ENCODE assay signal across 19 mouse cellular contexts in genomic region chr10:5877106-5877505, GRCm38 (mm10). TPM values are rescaled to one million over a fixed set of nuclear protein-coding genes. Genes with fewer than 3 reads are reported as not detected.
DNase-seq lines count a peak whose midpoint lies in the region.
"Had no signal": no experiment of that assay in that cellular context is flagged by ENCODE, and none has a peak within 500 bp of the region (broad histone marks: within the 10 kb centered on the region; RNA-seq: fewer than 3 reads in every experiment).

No protein-coding gene starts in this region.

- peak; percentile 12 to 54 for DNase-seq in frontal cortex, adult 2 months (ENCODE audit: extremely low spot score in 1 of 2, low spot score in 1 of 2)
- DNase-seq in frontal cortex, postnatal 14 days (ENCODE audit: low spot score in 2 of 2), result no peak
- peak; percentile 8 for DNase-seq in left cerebral cortex, postnatal 36 days (ENCODE audit: low spot score in 2 of 2)
- DNase-seq in left cerebral cortex, postnatal 4 days, result no peak
- DNase-seq in NIH3T3 (ENCODE audit: low read depth), result peak; percentile 51
- DNase-seq in telencephalon, adult 2 months (ENCODE audit: low read depth, low spot score), result peak; percentile 29
- DNase-seq in urinary bladder, postnatal 4 days (ENCODE audit: low spot score in 2 of 2), result no peak
- DNase-seq: adrenal gland, postnatal 25 days; cerebellum, adult 11-12 months; embryo, embryonic 11 days; heart, postnatal 36 days; kidney, adult 9 months; kidney, postnatal 14 days; lung, embryonic 14.5 days; retina, postnatal 1 day had no signal

- intact Hi-C loops in left cerebral cortex, postnatal 36 days (cut with DNase I), result no loop called here
- intact Hi-C loops in left cerebral cortex, postnatal 4 days (cut with DNase I), result no loop called here

RNA-seq across cellular contexts. Expression of gene Rgs17, which starts 45.1 kb away (rescaled TPM):
- polyA plus RNA-seq in frontal cortex, adult 2 months (2012; rRNA removed), result 20.8 and 21.4 TPM in 2 replicates
- total RNA-seq in left cerebral cortex, postnatal 36 days (2021), result 10 to 100 TPM; 60.3 to 69.2 TPM
- 10 to 100 TPM; 47.0 to 53.1 TPM for total RNA-seq in left cerebral cortex, postnatal 4 days (2021)
- total RNA-seq: gastrocnemius, adult 8-10 months; megakaryocyte, adult 5-6 weeks; MEL had no signal
- polyA plus RNA-seq: erythroblast, embryonic 14.5 days had no signal

RNA-seq across cellular contexts. Expression of gene Mtrf1l, which starts 53.4 kb away (rescaled TPM):
- 6.5 and 8.1 TPM in 2 replicates for polyA plus RNA-seq in frontal cortex, adult 2 months (2012; rRNA removed)
- 10 to 100 TPM in 1 of 2 experiments, 1 to 10 TPM in 1; 5.4 to 10.6 TPM for total RNA-seq in left cerebral cortex, postnatal 36 days (2021)
- 10 to 100 TPM; 10.7 to 11.4 TPM for total RNA-seq in left cerebral cortex, postnatal 4 days (2021)

Comparison
In these comparisons a context has a peak if more than half of its experiments do, and no peak if none do; other contexts are left out.
1. DNase-seq: peak in frontal cortex, adult 2 months (2 of 2), left cerebral cortex, postnatal 36 days (2 of 2), NIH3T3 (single experiment) and telencephalon, adult 2 months (single experiment); none in frontal cortex, postnatal 14 days (0 of 2), left cerebral cortex, postnatal 4 days (single experiment) and urinary bladder, postnatal 4 days (0 of 2).